Mouse (Mus musculus) heart, adult 11 months (tissue): ENCODE results near the gene Inpp5e.

ENCODE experiments used
- DNase-seq: peaks from one replicate; pipeline ENCODE4 v3.0.0; 2022

Gene Inpp5e

DNA sequence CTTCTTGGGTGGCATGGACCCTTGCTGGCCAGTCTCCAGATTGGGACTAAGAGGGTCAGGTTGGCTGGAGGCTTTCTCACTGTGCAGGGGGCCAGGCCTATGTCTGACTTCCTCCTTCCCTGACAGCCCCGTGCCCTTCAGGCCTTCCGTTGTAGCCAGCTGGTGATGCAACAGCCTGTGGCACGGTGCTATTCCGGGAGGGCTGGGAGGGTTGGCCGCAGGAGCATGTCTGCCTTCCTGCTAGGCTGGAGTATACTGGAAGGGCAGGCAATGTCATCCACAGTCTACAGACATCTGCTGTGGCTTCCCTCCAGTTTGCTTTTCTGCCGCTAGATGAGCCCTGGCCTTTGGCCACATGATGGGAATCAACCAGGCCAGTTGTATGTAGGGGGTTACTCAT is 49.0 kb downstream of the Inpp5e start:
- DNase-seq = peak; percentile 98

DNA sequence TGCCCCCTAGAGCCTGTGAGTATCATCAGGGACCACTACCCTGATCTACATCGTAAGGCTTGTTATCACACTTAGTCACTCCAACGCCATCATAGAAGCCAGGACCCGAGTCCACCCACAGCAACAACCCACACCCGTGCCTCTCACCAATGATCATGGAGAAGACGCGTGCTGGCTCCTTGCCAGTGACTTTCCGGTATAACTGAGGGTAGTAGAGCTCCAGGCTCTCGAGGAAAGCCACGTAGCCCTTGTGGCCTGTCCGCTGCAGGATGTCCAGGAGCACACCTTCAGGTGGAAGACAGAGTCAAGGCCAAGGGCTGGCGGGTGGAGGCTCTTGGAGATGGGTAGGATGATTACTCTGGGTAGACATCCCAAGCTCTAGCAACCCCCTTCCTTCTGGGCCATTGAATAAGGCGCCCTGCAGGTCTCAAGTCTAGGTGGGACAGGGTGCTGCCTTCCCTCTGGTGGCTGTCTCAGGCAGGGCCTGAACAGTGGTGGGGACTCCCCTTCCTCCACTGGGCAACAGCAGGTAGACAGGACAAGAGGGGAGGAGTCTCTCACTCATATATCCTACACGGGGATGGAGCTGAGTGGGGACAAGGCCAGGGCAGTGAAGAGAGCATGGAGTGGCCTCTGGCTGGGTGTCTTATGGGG is 50.2 kb downstream of the Inpp5e start:
- peak; percentile 91 for DNase-seq

DNA sequence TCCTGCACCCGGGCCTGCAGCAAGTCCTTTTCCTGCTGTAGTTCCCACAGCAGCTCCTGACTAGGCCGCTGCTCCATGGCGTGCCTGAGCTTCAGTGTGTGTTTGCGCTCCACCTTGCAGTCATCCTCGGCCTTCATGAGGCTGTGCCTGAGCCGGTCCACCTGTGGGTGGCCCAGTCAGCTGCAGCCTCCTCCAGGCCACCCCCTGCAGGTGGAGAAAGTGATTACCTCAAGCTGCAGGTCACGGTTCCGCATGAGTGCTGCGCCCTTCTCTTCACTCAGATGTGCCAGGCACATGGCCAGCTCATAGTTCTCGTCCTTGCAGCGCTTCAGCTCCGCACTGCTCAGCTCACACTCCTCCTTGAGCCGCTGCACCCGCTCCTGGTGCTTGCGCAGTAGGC is 51.5 kb downstream of the Inpp5e start:
- peak; percentile 90 for DNase-seq

DNA sequence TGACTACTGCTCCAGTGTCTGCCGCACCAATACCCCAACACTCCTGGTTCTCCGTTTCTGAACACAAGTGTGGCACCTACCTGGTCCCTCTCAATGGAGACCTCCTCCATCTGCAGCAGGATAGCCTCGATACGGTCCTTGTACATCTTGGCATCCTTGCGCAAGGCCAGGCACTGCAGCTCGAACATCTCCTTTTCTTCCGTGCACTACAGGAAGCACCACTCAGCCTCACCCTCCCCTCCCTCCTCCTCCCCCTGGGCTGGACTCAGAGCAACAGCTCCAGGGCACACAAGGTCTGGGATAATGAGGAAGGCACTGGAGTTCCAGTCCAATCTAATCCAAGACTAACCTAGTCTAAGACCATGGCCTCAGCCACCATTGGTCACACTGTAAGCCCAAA is 52.3 kb downstream of the Inpp5e start:
- DNase-seq = peak; percentile 91

DNA sequence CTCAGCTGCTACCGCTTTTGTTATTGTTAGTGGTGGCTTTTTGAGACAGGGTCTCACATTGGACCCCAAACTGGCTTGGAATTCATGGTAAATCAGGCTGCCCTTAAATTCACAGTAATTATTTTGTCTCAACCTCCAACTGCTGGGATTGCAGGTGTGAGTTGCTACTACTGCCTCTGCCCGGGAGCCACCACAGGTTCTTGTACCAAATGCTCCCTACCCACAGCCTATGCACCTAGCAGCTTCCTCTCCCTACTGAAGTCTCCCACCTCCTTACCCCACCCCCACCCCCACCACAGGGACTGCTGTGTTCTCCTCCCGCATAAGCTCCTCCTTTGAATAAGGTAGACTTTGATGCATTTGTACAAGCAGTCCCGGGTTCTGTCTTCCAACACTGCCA is 52.8 kb downstream of the Inpp5e start:
- no peak for DNase-seq

DNA sequence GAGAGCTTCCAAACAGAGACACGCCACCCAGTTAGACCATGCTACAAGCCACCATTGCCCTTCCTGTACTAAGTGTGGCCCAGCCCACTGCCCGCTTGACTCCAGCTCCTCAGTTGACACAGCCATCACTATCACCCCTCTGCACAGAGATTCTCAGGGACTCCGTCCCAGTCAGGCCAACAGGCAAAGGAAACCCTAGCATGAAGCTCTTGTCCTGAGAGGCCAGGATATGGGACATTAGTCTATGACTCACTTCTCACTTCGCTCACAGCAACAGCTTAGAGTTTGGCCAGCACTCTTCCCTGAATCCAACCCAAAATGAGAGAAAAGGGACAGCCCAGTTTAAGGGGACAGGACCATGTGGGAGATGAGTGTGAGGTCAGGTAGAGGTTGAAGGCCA is 54.6 kb downstream of the Inpp5e start:
- DNase-seq = peak; percentile 92

DNA sequence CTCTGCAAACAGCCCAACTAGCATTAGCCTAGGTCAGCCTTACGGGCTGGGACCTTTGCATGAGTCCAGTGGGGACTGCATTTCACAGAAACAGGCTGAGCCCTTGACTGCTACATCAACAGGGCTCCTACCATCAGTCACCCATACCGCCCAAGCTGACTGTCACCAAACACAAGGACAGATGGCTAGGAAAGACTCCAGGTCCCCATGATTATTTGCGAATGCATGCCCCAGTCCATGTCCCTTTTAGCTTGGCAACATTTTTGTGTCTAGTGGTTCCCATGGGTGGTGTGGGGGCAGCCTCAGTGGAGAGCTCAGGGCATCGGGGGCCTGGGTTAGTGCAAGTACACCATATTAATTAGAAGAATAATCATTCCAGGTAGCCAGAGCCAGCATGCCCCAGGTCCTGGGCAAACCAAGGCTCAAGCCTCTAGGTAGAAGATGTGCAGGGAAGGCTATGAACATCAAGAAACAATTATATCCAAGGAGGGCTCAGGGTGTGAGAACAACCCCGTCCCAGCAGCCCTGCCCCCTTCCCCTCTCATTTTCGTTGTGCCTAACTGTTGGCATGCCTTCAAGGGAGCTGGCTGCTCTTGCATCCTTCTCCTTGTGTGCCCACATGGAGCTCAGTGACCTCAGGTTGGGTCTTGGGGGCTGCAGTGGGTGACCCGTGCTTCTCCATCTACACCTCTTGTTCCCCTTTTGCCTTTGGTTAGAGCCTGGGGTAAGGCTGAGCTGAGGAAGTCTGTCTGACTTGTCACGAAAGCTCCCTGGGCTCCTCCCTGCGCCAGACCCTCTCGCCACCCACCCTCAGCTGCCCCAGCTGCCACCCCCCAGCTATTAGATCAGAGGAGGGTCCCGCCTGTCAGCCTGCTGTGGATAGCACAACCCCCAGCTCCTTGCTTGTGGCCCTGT is 55.7 kb downstream of the Inpp5e start:
- DNase-seq = peak; percentile 92

DNA sequence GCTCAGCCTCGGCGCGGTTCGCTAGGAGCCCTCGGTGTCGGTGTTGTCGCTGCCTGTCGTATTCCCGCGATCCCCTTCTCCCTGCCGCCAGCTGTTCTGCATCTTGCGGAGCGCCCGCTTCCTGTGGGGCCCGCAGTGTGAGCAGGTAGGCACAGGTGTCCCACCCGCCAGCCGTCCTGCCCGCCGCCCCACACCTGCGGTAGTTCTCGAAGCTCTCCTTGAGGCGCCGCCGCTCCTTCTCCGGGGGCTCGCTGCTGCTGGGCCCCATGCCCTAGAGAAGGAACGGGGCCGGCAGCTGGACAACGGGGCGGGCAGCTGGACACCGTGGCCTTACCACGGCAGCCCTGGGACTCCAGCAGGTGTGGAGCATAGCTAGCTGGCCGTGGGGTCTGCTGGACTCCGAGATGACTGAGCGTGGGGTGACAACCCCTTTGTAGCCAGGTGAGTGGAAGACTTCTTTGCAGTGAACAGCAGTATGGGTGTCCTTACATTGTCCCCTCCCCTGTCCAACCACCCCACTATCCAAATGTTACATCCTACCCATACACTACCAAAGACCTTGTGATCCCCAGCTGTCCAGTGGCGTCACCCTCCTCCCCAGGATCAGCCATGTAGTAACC is 56.6 kb downstream of the Inpp5e start:
- peak; percentile 96 for DNase-seq

DNA sequence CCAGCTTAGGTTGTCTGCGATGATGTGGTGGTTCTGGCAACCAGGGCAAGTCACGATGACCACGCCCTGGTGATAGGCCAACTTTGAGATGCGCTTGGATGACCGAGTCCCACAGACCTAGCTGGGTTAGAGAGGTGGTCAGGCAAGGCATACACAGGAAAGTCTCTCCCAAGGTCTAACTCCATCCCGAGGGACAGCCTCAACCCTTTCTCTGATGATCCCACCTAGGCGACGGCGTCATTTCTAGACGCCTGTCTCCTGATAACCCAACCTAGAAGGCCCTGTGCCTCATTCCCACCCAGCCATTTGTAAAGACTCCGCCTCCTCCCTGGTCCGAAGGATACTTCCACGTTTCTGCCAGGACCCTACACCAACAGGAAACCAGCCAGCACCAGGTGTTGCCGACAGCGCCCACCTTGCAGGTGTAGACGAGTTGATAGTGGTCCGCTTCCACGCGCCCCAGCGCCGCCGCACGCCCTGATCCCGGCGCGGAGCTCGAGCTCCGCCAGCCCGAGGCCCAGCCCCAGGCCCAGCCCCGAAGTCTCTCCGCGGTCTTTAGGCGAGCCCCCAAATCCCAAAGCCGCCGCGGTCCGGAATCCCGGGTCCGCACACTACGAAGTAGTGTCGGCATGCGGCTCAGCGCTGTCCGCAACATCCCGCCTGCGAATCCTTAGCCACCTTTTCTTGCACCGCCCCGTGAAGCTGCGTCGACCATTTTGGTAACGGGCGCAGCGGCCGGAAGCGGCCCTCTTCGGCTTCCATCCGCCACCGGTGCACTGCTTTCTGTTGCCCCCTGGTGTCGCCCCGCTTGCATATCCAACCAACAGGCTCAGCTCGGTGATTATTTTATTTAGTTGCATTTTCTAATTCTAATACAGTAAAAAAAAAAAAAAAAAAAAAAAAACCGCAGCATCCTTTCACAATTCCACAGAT is 57.4 kb downstream of the Inpp5e start, which contains the start of gene Dnlz:
TSS of gene Dnlz (minus strand) at position 753 of the 933 bp plus-strand sequence.
- DNase-seq = peak; percentile 99

DNA sequence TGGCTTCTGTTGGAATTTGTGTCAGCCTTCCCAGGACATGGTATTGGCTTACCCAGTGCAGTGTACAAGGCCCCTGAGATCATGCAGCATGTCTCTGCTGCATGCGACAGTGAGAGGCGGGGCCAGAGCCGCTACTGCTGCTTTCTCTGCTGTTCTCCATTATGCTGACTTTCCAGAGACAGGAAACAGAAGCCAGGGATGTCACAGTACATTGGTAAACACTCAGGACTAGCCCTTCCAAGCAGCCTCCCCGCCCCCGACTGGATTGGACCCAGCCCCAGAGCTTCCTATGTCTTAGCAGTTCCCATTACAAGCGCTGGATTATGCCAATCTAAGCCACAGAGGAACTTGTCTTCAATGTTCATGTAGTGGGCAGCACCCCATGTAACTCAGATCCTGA is 60.8 kb downstream of the Inpp5e start:
- DNase-seq = no peak
